Mouse (Mus musculus) common myeloid progenitor, adult 5-6 weeks (primary cell): Measurements from ENCODE around the gene Gfy. TPM values are rescaled to one million over a fixed set of nuclear protein-coding genes. Genes with fewer than 3 reads are reported as not detected.
A peak's percentile ranks its signal among the peaks of the same experiment; 100 is the strongest.

Source experiments
- ATAC-seq: replicated peaks from 2 replicates; pipeline ENCODE4 v1.8.0; 2016; ENCODE audit warnings: low read depth, mild to moderate bottlenecking, moderate TSS enrichment, inconsistent platforms; ENCODE audit not compliant: poor library complexity, severe bottlenecking
- total RNA-seq: library from RNA; stranded (forward); fragments of 200-1000, 187-1606 nt; gene quantifications from 2 replicates; pipeline ENCODE4 v1.2.3, GENCODE M21; 2017

Gfy gene
- total RNA-seq, 1 experiment from 2014 or later = not detected

DNA sequence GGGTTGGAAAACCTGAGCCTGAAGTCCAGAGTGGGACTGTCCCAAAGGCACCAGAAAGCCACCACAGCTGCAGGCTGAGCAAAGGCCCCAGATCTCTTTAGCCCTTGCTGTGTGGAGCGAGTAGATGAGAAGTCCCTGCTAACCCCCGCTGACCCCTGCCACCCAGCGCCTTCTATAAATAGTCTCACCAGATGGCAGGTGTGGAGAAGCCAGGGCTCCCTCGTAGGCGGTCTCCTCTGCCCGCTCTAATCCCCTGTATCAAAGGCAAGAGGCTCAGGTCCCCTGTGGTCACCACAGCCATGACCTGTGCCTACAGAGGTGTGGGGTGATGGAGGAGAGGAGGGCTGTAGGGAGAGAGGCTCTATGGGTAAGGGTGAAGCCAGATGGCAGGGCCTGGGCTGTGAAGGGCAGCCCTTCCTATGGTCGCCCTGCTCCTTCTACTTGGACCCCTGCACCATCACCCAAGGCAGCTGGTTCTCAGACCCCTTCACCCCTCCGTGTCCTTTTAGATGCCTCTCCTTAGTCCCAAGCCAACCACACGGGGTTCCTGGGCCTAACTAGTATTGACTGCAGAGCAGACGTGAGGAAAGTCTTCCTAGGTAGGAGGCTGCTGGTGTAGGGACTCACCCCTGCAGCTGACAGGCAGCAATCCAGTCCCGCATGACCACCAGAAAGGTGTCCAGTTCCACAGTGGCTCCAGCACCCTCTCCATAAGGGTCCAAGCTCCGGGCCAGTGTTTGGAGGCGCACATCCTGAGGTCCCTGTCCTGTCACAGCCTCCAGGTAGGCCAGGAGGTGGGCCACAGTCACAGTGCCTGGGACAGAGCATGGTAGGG, 16.2 kb upstream of the Gfy start:
- ATAC-seq = no peak

DNA sequence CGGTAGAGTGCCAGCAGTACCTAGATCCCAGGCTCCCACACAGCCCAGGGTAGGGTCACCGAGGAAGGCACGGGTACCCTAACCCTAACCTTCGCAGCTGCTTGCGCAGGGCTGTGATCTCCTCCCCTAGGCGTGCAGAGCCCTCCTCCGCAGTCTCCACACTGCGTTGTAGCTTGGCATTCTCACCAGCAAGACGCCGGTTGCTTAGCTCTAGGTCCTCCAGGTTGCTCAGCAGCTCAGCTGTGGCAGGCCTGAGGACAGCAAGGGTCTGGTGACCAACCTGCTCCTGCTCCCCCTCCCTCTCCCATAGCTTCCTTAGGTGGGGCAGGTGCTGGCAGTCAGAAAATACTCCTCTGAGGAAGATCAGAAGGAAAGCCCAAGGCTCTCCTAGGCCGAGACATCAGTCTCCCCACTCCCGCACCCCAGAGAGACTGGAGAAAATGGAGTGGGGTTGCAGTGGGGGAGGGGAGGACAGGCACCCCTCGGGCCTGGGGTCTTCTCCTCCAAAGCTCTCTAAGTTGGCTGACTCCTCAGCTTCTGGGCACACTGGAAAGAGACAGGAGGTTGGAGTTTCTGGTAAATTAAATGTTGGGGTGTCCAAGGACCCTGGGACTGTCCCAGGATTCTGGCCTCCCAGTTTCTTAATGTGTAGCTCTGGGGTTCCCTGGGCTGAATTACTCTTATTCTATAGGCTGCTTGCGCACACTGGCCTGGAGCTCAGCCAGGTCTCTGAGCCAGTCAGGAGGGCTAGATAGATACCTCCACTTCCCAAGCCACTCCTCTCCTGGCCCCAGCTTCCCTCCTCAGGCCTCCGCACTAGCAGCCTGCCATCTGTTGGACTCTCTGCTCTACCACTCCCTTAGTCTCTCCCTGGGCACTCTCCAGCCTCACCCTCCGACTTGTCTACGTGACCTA, 14.8 kb upstream of the Gfy start:
- ATAC-seq = no peak

DNA sequence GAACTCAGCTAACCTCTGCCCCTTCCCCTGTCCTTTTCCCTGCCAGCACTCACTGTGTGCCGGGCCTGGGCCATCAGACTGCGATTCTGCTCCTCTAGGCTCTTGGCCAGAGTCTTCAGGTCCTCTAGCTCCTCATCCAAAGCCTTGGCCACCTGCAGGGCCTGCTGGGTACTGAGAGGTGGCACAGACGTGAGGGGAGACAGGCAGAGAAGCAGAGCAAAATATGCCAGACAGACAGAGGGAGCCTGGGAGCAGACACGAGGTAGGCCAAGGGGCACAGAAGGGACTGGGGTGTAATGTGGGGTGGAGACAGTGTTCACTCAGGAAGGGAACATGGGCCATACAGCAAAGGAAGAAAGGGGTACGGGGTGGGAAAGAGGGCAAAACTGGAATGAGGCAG, 14.0 kb upstream of the Gfy start:
- ATAC-seq = no peak

DNA sequence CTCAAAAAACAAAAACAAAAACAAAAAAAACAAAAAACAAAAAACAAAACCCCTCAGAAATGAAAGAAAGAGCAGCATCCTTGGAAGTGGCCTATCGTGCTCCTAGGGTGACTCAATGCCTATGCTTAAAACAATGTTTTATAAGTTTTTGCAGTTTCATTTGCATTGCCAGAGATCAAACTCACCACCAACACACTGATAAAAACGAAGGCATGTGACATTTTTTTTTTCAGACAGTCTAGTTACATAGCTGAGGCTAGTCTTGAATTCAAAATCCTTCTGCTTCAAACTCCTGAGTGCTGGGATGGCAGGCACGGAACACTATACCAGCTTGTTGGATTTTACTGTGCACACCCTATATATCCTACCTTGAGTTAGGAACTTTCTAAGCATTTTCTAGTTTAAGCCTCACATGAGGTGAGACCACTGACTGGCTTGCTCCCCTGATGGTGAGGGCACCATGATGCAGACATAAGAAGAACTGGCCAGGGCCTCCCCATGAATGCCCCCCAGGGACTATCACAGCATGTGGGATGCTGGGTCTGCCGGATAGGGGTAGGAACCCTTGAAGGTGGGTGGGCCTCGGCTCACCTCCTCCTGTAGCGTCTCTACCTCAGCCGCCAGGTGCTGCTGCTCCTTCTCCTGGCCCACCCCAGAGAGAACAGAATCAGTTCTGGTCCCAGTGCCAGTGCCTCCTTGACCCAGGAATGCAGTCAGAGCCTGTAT, 13.4 kb upstream of the Gfy start:
- no peak for ATAC-seq

DNA sequence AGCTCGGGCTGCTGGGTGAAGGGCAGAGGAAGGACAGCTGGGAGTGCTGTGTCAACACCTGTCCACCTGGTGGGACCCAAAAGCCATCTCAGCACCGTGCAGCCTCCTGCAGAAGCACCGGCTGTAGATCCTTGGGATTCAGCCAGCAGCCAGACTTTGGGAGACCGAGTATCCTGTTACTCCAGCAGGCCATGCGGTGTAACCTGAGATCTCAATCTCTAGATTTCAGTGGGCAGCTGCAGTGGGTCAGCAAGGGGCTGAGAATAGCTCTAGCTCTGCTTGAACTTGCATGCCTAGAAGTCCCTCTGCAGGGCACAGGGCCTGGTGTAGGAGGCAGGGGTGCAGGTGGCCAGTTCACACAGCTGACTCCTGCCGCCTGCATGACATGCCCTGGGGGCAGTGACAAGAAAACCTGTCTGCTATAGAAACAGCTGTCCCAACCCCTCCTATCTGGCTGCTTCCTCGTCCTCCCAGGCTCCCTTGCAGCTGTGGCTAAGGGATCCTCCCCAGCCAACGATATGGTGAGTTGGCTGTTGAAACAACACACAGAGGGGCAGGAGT, 12.5 kb upstream of the Gfy start:
- no peak for ATAC-seq

DNA sequence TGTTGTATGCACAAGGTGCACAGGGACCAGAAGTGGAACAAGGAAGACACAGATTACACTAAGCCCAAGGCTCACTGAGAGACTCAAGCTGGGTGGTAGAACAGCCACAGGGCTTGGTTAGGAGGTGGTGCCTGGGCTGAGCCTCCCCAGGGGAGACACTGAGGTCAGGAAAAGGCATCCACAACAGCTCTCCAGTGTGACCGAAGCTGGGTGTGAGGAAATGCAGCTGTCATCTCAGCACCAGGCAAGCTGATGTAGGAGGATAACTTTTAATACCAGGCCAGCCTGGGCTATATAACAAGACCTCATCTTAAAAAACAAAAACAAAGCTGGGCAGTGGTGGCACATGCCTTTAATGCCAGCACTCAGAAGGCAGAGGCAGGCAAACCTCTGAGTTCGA, 11.8 kb upstream of the Gfy start:
- ATAC-seq = no peak

DNA sequence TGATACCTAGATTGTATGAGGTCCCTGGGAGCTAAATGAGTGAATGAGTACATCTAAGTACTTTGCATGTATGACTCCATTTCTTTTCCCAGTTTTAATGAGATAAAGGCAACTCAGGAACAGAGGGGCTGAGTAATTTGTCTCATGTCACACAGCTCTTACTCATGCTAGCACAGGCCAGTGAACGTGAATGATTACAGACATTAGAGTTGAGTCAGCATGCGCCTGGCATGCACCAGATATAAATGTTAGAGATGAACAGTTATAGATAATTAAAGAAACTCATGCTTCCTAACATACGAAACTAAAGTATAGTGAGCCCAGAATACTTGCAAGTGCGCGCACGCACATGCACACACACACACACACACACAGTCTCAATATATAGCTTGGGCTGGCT, 10.8 kb upstream of the Gfy start:
- ATAC-seq = no peak

DNA sequence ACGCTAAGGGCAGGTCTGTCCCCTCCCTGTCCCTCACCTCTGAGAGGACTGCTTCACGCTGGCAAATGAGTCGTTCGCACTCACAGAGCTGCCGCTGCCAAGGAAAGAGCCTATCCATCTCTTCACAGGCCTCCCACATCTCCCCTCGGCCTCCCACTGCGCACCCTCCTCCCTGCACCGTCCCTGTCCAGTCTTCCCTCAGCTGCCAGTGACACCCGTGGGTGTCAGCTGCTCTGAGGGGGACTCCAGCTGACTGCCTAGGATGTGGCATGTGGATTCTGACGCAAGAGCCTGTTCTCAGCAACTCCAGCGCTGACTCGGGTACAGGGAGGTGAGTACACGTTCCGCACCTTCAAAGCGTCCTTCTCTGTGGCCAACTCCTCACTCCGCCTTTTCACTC, 10.2 kb upstream of the Gfy start:
- no peak for ATAC-seq

DNA sequence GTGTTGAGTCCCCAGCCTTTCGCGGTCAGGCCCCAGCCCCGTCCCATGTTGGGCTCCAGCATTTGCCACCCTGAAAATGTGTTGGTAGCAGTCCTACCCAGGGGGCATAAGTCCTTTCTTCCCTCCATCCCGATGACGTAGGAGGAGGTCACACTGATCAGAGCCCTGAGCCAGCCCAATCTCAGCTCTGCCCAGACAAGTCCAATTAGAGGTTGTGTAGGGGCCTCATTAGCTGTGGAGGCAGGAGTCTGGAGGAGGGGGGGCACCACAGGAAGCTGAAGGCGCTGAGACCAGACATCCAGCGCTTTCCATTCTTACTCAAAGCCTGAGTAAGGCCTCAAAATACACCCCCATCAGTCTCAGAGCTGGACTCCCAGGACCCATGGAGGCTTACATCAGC, 6.6 kb upstream of the Gfy start:
- no peak for ATAC-seq

DNA sequence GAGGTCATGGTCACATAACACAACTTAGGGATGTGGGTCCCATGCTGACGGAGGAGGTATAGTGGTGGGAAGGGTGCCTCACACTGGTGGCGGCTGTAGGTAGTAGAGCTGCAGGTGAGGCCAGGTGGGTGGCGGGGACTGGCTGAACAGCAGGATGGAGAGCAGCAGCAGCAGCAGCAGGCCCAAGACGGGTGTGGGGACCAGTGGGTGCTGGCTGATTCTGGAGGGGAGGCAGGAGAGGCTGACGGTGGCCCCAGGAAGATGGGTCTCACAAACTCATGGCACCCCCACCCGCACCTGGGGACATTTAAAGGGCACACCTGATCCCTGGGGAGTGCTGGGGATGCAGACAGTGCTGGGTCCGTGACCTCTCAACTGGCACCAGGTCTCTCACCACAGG, 4.3 kb upstream of the Gfy start:
- ATAC-seq = no peak

DNA sequence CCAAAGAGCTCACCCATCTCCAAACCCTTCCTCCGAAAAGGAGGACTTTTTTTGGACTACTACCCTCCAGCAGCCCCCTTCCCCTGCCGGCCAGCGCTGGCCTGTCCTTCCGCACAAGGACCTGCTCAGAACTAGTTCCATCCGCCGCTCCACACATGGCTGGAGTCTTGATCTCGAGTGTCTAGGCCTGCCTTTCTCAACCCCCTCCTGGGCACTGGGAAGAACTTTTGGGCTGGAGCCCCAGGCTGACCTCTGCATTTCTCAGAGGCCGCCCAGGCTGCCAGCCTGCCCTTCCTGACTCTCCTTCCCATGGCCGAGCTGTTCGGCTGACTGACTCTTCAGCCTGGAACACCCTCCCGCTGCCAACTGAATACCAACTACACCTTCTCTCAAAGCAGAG, 3.2 kb upstream of the Gfy start:
- ATAC-seq = peak; percentile 23

DNA sequence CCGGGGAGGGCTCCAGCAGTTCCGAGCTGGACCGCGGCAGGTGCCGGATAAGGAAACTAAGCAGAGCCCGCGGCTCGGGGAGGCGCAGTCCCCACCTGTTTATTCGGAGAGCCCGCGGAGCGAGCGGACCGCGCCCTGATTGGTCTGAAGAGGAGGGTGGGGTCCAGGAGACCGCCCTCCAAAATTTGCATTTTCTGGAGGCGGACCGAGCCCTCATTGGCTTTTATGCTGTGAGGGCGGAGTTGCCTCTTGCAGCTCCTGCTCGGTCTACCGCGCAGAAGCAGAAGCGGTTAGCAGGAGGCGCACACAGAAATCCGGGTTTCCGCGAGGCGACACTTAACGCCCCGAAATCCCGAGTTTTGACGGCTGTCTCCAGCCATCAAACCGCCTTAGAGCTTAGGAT, 2.8 kb upstream of the Gfy start:
- ATAC-seq = peak; percentile 94

DNA sequence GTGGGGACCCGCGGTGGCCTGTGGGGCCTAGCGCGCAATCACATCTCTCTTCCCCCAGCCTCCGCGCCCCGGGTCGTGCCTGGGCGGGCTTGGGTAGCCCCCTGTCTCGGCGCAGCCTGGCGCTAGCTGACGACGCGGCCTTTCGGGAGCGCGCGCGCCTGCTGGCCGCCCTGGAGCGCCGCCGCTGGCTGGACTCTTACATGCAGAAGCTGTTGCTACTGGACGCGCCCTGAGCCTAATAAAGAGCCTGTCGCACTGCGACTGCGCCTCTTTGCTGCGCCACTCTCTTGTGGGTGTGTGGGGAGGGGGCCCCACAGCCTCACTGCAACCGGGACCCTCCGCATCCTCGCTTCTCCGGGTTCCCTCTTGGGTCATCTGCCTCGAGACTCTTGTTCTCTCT, 2.2 kb upstream of the Gfy start:
- ATAC-seq = no peak

DNA sequence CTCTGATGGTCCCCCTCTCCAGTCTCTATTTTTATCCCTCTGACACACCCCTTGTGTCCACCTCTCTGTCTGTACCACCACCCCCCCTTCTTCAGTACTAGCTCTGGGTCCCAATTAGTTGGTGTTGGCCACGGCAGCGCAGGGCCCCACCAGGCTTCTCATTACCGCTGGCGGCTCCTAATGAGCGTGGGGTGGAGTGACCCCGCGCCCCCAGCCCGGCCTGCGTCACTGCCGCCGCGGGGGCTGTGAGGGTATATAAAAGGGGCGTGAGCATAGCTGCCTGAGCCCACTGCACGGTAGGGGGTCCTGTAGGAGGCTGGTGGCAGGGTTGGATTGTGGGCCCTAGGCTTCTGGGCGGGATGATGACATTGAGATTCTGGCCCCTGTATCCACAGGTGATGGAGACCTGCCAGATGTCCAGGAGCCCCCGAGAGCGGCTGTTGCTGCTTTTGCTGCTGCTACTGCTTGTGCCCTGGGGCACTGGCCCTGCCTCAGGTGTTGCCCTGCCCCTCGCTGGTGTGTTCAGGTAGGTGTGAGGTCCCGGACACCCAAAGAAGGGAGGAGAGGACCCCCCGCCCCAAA, 1.6 kb upstream of the Gfy start, which contains the start of gene Pth2:
TSS of gene Pth2 (plus strand) at position 100 of the 582 bp plus-strand sequence.
- ATAC-seq = no peak

DNA sequence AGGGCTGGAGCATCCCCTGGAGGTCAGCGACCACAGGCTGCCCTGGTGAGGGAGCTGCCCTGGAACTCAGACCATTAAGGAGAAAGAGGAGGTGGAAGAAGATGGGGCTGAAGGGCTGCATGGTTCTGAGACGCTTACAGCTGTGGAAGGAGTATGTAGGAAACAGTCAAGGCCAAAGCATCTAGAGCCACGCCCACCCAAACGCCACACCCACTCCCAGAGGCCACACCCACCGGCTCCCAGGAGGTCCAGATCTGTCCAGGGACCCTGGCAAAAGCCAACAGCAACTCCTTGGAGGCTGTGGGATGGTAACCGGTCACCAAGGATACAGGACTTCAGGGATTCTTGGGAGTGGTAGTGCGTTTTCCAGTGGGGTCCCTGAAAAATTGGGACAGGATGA, 819 bp downstream of the Gfy start:
- ATAC-seq = no peak

DNA sequence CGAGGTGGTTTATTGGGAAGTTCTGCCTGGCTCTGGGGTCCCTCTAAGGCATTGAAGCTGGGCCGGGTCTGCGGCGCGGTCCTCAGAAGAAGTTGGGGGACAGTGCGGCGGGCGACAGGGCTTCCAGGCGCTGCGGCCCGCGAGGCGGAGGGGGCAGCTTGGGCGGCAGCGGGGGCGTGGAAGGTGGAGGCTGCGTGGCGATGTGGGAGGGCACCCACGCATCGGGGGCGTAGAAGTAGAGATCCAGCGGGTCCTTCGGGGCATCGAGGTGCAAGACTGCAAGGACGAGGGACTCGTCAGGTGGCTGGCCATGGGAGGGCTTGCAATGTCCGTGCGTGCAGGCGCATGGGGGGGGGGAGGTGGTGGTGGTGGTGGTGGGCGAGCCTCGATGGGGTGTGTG, 3.0 kb downstream of the Gfy start:
- no peak for ATAC-seq

DNA sequence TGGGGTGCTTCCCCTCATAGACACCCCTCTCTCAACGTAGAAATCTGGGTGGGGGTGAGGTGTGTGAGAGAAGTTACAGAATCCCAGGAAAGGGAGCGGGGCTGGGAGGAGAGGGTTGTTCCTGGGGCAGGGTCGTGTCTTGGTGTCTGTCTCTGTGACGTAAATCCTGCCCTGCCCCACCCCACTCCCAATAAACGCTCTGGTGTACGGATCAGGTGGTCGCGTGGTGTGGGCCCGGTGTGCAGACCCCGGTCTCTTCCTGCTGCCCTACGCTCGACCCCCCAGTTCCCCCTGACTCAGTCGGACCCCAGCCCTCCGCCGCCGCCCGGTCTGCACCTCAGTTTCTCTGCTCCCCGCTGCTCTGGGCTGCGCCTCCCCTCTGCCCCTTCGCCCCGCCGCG, 3.4 kb downstream of the Gfy start:
- ATAC-seq = no peak

DNA sequence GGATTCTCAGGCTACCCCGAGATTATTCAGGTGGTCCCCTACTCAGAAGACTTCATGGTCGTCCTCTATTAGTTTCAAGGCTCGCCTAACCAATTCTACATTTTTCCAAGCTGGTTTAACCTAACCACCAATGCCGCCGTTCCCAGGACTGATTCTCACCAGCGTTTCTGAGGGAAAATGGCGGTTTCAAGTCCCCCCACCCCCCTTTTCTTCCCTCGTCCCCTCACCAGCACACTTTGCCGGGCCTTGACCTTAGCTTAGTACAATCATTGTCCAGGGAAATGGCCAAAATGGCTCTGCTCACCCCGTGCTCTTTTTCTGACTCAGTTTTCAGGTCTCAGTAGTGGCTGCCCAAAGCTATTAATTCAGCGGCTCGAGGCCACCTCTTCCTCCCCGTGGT, 4.0 kb downstream of the Gfy start:
- no peak for ATAC-seq

DNA sequence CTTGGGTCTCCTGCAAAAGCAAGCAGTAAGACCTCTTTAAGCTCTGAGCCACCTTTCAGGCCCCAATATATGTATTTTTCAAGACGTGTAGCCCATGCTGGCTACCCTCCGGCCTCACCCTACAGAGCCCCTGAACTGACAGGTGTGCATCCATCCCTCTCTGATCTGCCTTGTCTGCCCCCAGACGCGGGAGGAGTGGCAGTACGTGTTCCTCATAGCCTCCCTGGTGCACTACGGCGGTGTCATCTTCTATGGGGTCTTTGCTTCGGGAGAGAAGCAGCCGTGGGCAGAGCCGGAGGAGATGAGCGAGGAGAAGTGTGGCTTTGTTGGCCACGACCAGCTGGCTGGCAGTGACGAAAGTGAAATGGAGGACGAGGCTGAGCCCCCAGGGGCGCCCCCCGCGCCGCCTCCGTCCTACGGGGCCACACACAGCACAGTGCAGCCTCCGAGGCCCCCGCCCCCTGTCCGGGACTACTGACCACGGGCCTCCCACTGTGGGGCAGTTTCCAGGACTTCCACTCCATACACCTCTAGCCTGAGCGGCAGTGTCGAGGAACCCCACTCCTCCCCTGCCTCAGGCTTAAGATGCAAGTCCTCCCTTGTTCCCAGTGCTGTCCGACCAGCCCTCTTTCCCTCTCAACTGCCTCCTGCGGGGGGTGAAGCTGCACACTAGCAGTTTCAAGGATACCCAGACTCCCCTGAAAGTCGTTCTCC, 4.6 kb downstream of the Gfy start:
- ATAC-seq = peak; percentile 16; the same call in 1 of the 2 replicates
